Comparison of ENCODE assay signal across 8 mouse cellular contexts in genomic region chr4:131849986-131850638, GRCm38 (mm10). TPM values are rescaled to one million over a fixed set of nuclear protein-coding genes. Genes with fewer than 3 reads are reported as not detected.
DNase-seq lines count a peak whose midpoint lies in the region; ATAC-seq lines count a peak whose summit lies in the region.

No protein-coding gene starts in this region.

- no peaks in the 10 kb centered on the region for H3K9me3 ChIP-seq in hindbrain, embryonic 10.5 days
- no peaks in the 10 kb centered on the region for H3K9me3 ChIP-seq in hindbrain, embryonic 11.5 days (ENCODE audit: control insufficient read depth, low read length)
- H3K9me3 ChIP-seq in embryonic facial prominence, embryonic 12.5 days: no peaks in the 10 kb centered on the region
- no peaks in the 10 kb centered on the region for H3K9me3 ChIP-seq in heart, embryonic 15.5 days (replicated peaks)

- no peak overlapping the region for H3K4me3 ChIP-seq in hindbrain, embryonic 10.5 days
- H3K4me3 ChIP-seq in hindbrain, embryonic 11.5 days (ENCODE audit: low read depth, low read length): no peak overlapping the region
- no peak overlapping the region for H3K4me3 ChIP-seq in embryonic facial prominence, embryonic 12.5 days
- no peak overlapping the region for H3K4me3 ChIP-seq in heart, embryonic 15.5 days

- no peaks in the 10 kb centered on the region for H3K36me3 ChIP-seq in hindbrain, embryonic 10.5 days
- H3K36me3 ChIP-seq in hindbrain, embryonic 11.5 days (ENCODE audit: control insufficient read depth, insufficient read depth, low read length): no peaks in the 10 kb centered on the region
- H3K36me3 ChIP-seq in embryonic facial prominence, embryonic 12.5 days: no peaks in the 10 kb centered on the region
- no peaks in the 10 kb centered on the region for H3K36me3 ChIP-seq in heart, embryonic 15.5 days

- H3K4me2 ChIP-seq in hindbrain, embryonic 11.5 days (replicated peaks; ENCODE audit: low read depth, low read length): no peak overlapping the region
- H3K4me2 ChIP-seq in embryonic facial prominence, embryonic 12.5 days (replicated peaks): no peak overlapping the region
- peak overlapping the region; percentile 5; the same call in 1 of the 2 replicates for H3K4me2 ChIP-seq in heart, embryonic 15.5 days

- 52% methylated on average over 5 of the region's 5 CpGs for WGBS in hindbrain, embryonic 10.5 days
- WGBS in hindbrain, embryonic 11.5 days: 51% methylated on average over 5 of the region's 5 CpGs
- WGBS in embryonic facial prominence, embryonic 12.5 days: 50% methylated on average over 5 of the region's 5 CpGs
- 29% methylated on average over 5 of the region's 5 CpGs for WGBS in heart, embryonic 15.5 days

- no peak for DNase-seq in hindbrain, embryonic 10.5 days (ENCODE audit: low spot score)
- DNase-seq in hindbrain, embryonic 11.5 days (ENCODE audit: low spot score): no peak
- DNase-seq in kidney, postnatal 4 days: peak; percentile 68 to 76
- DNase-seq in right cerebral cortex, adult 2 months (ENCODE audit: low spot score in 2 of 2): peak; percentile 68 to 71
- no peak for DNase-seq in cerebellum, adult 9-11 months

- H3K27me3 ChIP-seq in hindbrain, embryonic 10.5 days (ENCODE audit: insufficient read depth, poor library complexity, severe bottlenecking): no peaks in the 10 kb centered on the region
- no peaks in the 10 kb centered on the region for H3K27me3 ChIP-seq in hindbrain, embryonic 11.5 days (ENCODE audit: control insufficient read depth, insufficient read depth, low read length)
- no peaks in the 10 kb centered on the region for H3K27me3 ChIP-seq in embryonic facial prominence, embryonic 12.5 days
- H3K27me3 ChIP-seq in heart, embryonic 15.5 days: no peaks in the 10 kb centered on the region

- ATAC-seq in hindbrain, embryonic 11.5 days (ENCODE audit: low FRiP score): no peak
- no peak for ATAC-seq in embryonic facial prominence, embryonic 12.5 days (ENCODE audit: insufficient number of reproducible peaks, insufficient read depth, low FRiP score, low TSS enrichment)
- peak; percentile 67 for ATAC-seq in heart, embryonic 15.5 days (replicated peaks; ENCODE audit: insufficient number of reproducible peaks, insufficient read depth, low FRiP score, low read depth)
- no peak for ATAC-seq in megakaryocyte-erythroid progenitor cell, adult 5-6 weeks (replicated peaks; ENCODE audit: low FRiP score, low TSS enrichment, poor library complexity, severe bottlenecking)

- peaks cover 44% of the 10 kb centered on the region for H3K4me1 ChIP-seq in hindbrain, embryonic 10.5 days (replicated peaks)
- H3K4me1 ChIP-seq in hindbrain, embryonic 11.5 days (replicated peaks; ENCODE audit: control insufficient read depth, insufficient read depth, low read length): 0 out of 2 replicates have a peak, but pooled peaks cover 2% of the 10 kb centered on the region
- peaks cover 19% of the 10 kb centered on the region; the same call in 1 of the 2 replicates for H3K4me1 ChIP-seq in embryonic facial prominence, embryonic 12.5 days
- H3K4me1 ChIP-seq in heart, embryonic 15.5 days (replicated peaks): peaks cover 17% of the 10 kb centered on the region

- H3K27ac ChIP-seq in hindbrain, embryonic 10.5 days: peak overlapping the region; percentile 70; the same call in 1 of the 2 replicates
- no peak overlapping the region; the same call in 1 of the 2 replicates for H3K27ac ChIP-seq in hindbrain, embryonic 11.5 days (ENCODE audit: low read depth, low read length)
- peak overlapping the region; percentile 69 for H3K27ac ChIP-seq in embryonic facial prominence, embryonic 12.5 days
- H3K27ac ChIP-seq in heart, embryonic 15.5 days: peak overlapping the region; percentile 82

- no peak overlapping the region for H3K9ac ChIP-seq in hindbrain, embryonic 11.5 days (ENCODE audit: low read depth, low read length)
- H3K9ac ChIP-seq in embryonic facial prominence, embryonic 12.5 days: no peak overlapping the region
- 0 out of 2 replicates have a peak overlapping the region, but pooled peaks have one; percentile 23 for H3K9ac ChIP-seq in heart, embryonic 15.5 days

RNA-seq across cellular contexts. Expression of gene Mecr, which starts 6.8 kb away (rescaled TPM):
- 47.0 and 58.6 TPM in 2 replicates for polyA plus RNA-seq in hindbrain, embryonic 10.5 days (2016; fragmentation: Nextera tagmentation; extraction: Ambion mirVana)
- polyA plus RNA-seq in hindbrain, embryonic 11.5 days (2014; fragmentation: Nextera tagmentation; extraction: Ambion mirVana): 44.2 and 45.6 TPM in 2 replicates
- 48.4 and 50.4 TPM in 2 replicates for polyA plus RNA-seq in embryonic facial prominence, embryonic 12.5 days (2016; fragmentation: Nextera tagmentation; extraction: Ambion mirVana)
- 39.9 and 45.7 TPM in 2 replicates for polyA plus RNA-seq in heart, embryonic 15.5 days (2015; fragmentation: Nextera tagmentation; extraction: Ambion mirVana)
- total RNA-seq in megakaryocyte-erythroid progenitor cell, adult 5-6 weeks (2014; fragmentation: Nextera tagmentation): 77.8 and 78.9 TPM in 2 replicates
- 25.5 and 63.1 TPM in 2 replicates for total RNA-seq in megakaryocyte-erythroid progenitor cell, adult 5-6 weeks (2017)

RNA-seq across cellular contexts. Expression of gene Ptpru, which starts 12.0 kb away (rescaled TPM):
- 17.0 and 17.2 TPM in 2 replicates for polyA plus RNA-seq in hindbrain, embryonic 10.5 days (2016; fragmentation: Nextera tagmentation; extraction: Ambion mirVana)
- polyA plus RNA-seq in hindbrain, embryonic 11.5 days (2014; fragmentation: Nextera tagmentation; extraction: Ambion mirVana): 11.4 and 13.2 TPM in 2 replicates
- polyA plus RNA-seq in embryonic facial prominence, embryonic 12.5 days (2016; fragmentation: Nextera tagmentation; extraction: Ambion mirVana): 38.1 and 39.2 TPM in 2 replicates
- polyA plus RNA-seq in heart, embryonic 15.5 days (2015; fragmentation: Nextera tagmentation; extraction: Ambion mirVana): 1.9 and 3.1 TPM in 2 replicates
- total RNA-seq in megakaryocyte-erythroid progenitor cell, adult 5-6 weeks (2014; fragmentation: Nextera tagmentation): not detected in 2 replicates
- total RNA-seq in megakaryocyte-erythroid progenitor cell, adult 5-6 weeks (2017): not detected in 2 replicates

RNA-seq across cellular contexts. Expression of gene Srsf4, which starts 23.3 kb away (rescaled TPM):
- polyA plus RNA-seq in hindbrain, embryonic 10.5 days (2016; fragmentation: Nextera tagmentation; extraction: Ambion mirVana): 139 and 141 TPM in 2 replicates
- 128 and 132 TPM in 2 replicates for polyA plus RNA-seq in hindbrain, embryonic 11.5 days (2014; fragmentation: Nextera tagmentation; extraction: Ambion mirVana)
- polyA plus RNA-seq in embryonic facial prominence, embryonic 12.5 days (2016; fragmentation: Nextera tagmentation; extraction: Ambion mirVana): 141 and 143 TPM in 2 replicates
- polyA plus RNA-seq in heart, embryonic 15.5 days (2015; fragmentation: Nextera tagmentation; extraction: Ambion mirVana): 64.8 and 76.3 TPM in 2 replicates
- 74.7 and 95.5 TPM in 2 replicates for total RNA-seq in megakaryocyte-erythroid progenitor cell, adult 5-6 weeks (2014; fragmentation: Nextera tagmentation)
- 89.4 and 114 TPM in 2 replicates for total RNA-seq in megakaryocyte-erythroid progenitor cell, adult 5-6 weeks (2017)

Comparison
In these comparisons a context has a peak if more than half of its experiments do, and no peak if none do; other contexts are left out.
1. DNase-seq: peak in kidney, postnatal 4 days (2 of 2) and right cerebral cortex, adult 2 months (2 of 2); none in hindbrain, embryonic 10.5 days (single experiment), hindbrain, embryonic 11.5 days (single experiment) and cerebellum, adult 9-11 months (single experiment).